Mouse (Mus musculus) T-helper 1 cell (primary cell): Measurements from ENCODE around the gene Pms1.

Source experiments
- in situ Hi-C: fragments of 300-600 bp; cut with MboI, MseI; formaldehyde crosslinking; loops from one replicate; pipeline ENCODE4 v1.15.1; 2025; ENCODE audit warnings: high pct_unique_total_duplicates

Pms1 gene

DNA sequence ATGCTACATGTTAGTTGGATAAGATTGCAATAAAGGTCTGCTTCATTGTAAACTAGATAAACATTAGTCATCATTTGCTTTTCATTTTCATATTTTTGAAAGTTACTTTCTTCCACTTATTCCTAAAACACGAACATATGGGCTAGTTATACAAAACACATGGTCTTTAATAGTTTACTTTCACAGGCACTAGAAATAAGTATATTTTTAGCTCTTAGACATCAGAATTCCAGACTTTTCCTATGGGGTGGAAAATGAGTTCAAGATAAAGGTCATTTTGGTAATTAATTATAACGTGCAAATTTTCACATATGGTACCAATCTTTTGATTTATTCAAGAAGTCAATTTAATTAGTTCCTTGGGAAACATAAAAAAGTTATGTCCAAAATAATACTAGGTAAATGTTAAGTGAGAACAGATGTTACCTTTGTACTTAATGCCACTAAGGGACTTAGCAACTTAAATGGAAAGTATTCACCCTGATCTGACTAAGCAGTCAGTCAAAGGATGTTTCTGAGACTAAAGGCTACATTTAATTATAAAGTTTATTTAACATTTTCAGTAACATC lies 95.1 kb downstream of the Pms1 start:
- in situ Hi-C loops, result no loop called here

DNA sequence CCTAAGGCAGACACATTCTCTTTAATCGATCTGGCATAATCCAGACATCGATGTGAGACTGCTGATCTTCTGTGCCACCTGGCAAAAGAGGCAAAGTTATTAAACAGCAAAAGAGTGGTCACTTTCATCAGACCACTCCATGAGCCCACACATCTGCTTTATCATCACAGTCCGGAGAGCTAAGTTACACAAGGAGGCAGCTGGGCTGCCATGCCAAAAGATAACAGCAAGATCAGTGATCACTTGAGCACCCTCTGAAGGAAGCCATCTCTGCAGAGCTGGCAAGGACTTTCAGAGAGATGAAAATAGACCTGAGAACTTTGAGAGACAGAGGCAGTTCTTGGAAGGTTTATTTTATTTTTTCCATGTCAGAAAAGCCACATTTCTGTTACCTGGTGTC lies 102.3 kb downstream of the Pms1 start:
- in situ Hi-C loops, result no loop called here

DNA sequence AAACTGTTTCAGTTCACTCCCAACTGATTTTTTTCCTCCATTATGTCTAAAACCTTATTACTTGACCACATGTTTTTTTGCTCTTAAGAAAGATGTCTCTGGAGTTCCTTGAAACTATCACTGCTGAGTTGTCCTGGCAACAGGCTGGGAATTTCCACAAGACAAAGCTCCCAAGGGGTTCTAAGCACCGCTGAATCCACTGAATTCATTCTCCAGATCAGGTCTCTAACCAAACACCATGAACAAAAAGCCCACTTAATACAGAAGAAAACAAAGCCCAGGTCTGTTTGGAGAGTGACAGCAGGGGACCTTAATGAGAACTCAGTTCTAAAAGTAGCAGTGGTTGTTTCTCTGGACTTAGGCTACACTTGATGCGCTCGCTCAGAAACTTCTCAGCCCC lies 105.6 kb downstream of the Pms1 start:
- in situ Hi-C loops, result no loop called here

DNA sequence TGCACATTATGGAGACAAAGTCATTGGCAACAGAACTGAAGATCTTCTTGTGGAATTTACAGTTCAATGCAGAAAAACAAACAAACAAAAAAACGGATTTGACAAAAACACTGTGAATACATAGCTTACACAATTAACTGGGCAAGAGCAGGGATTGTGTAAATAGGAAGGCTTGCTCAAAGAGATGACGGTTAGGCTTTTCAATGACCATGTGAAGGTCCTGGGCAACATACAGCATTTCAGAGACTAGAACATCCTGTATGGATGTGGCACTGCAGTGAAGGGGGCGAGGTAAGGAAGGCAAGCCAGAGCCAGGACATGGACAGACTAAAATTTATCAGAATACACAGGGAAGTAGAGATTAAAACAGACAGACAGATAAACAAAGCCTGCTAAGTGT lies 107.2 kb downstream of the Pms1 start:
- in situ Hi-C loops, result no loop called here

DNA sequence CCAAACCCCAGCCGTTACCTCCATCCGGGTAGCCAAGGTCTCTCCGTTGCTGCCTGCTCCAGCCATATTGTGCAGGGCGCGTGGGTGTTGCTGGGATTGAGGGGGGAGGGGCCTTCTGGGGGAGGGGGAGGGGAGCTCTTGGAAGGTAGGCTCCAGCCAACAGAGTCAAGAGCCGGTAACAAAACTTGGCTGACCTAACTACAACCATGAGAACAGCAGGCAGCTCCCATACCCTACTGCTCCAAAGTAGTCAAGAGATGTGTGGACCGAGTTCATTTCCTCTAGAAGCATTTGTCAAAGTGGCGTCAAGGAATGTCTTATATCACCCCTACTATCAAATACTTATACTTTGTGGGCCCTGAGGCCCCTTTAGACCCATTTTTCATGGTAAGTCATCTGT lies 109.3 kb downstream of the Pms1 start, which contains the start of gene 1700019A02Rik:
Gene 1700019A02Rik, minus strand, starts transcription at position 101 of the 400 bp plus-strand sequence.
- in situ Hi-C loops, result no loop called here

DNA sequence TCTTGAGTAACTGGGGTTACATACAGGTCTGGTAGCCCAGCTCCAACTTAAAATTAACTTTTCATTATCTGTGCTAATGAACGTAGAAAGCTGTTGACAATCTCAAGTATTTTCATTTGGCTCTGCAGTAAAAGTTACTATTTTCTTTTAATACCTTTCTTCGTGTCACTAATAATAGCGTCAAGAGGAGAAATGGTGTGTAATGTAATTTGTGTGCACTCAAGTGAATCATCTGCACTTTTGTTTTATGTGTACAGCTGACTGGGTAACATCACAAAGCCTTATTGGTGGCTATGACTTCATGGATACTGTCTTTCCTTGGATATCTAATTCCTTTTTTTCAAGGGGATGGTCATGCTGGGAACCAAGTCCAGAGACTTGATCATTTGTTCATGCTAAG lies 110.5 kb downstream of the Pms1 start:
- in situ Hi-C loops, result no loop called here

DNA sequence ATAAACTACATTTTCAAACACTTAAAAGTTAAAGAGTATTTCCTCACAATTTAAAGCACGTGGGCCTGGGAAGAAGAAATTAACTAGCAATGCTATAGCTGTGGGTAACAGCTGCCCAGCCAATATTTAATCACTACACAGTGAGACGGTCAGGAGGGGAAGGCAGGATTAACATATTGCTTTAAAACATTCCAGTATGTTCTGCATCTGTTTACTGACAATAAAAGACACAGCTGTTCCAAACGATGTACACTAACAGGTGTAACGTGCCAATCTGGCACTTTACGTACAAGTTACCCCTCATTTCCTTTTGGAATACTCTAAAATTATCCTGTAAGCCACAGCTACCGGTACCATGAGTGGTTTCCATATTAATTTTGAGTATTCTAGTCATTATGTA lies 139.1 kb downstream of the Pms1 start:
- in situ Hi-C loops, result no loop called here
